Mouse (Mus musculus) ES-E14 (cell line): Measurements from ENCODE around the gene Pou6f1. TPM values are rescaled to one million over a fixed set of nuclear protein-coding genes. Genes with fewer than 3 reads are reported as not detected.

Experiments
- DNase-seq: peaks from one replicate; pipeline ENCODE4 v3.0.0-alpha.2; 2013; ENCODE audit warnings: low read depth, low spot score
- H3K27ac ChIP-seq: 2 replicates; pipeline ENCODE4 v1.5.1; 2012; ENCODE audit warnings: low read depth, mild to moderate bottlenecking, low read length, moderate library complexity, mixed read lengths; ENCODE audit not compliant: poor library complexity, insufficient read depth, severe bottlenecking
- H3K36me3 ChIP-seq: 2 replicates; pipeline ENCODE4 v1.6.1; 2012; ENCODE audit warnings: mild to moderate bottlenecking, low read length, moderate library complexity, mixed read lengths; ENCODE audit not compliant: control insufficient read depth, poor library complexity, insufficient read depth, severe bottlenecking
- H3K4me1 ChIP-seq, 2 experiments: fragments of 150-350 bp in 1 of 2; sonication (generic) in 1 of 2; 2 replicates each; pipeline ENCODE4 v1.6.1; 2012; ENCODE audit warnings: low read length in 2 of 2, mild to moderate bottlenecking in 1 of 2, mixed read lengths in 1 of 2; ENCODE audit not compliant: control insufficient read depth in 2 of 2, insufficient read depth in 2 of 2, poor library complexity in 1 of 2
- H3K4me3 ChIP-seq, 2 experiments: fragments of 150-350 bp in 1 of 2; sonication (generic) in 1 of 2; 2 replicates each; pipeline ENCODE4 v1.5.1; 2012; ENCODE audit warnings: low read length in 2 of 2, low read depth in 1 of 2, mild to moderate bottlenecking in 1 of 2, mixed read lengths in 1 of 2; ENCODE audit not compliant: insufficient read depth in 1 of 2, poor library complexity in 1 of 2, severe bottlenecking in 1 of 2
- H3K9ac ChIP-seq: 2 replicates; pipeline ENCODE4 v1.6.1; 2012; ENCODE audit warnings: low read depth, mild to moderate bottlenecking, low read length, mixed read lengths; ENCODE audit not compliant: poor library complexity, insufficient read depth, severe bottlenecking
- H3K9me3 ChIP-seq: fragments of 150-350 bp; sonication (generic); 2 replicates; pipeline ENCODE4 v1.6.1; 2012; ENCODE audit warnings: low read depth, mild to moderate bottlenecking, low read length; ENCODE audit not compliant: control insufficient read depth, insufficient read depth
- CHD2 ChIP-seq: IDR thresholded peaks from 2 replicates; pipeline ENCODE4 v1.6.1; 2014; ENCODE audit warnings: mild to moderate bottlenecking, low read depth, low read length, inconsistent platforms
- HCFC1 ChIP-seq: IDR thresholded peaks from 2 replicates; pipeline ENCODE4 v1.6.1; 2012; ENCODE audit warnings: low read length, inconsistent platforms, borderline replicate concordance; ENCODE audit not compliant: insufficient read depth
- MAFK ChIP-seq: IDR thresholded peaks from 2 replicates; pipeline ENCODE4 v1.6.1; 2014; ENCODE audit warnings: mild to moderate bottlenecking, low read depth, low read length, inconsistent platforms; ENCODE audit not compliant: insufficient read depth
- ZC3H11A ChIP-seq: IDR thresholded peaks from 2 replicates; pipeline ENCODE4 v1.6.1; 2012; ENCODE audit warnings: low read depth, mild to moderate bottlenecking, inconsistent platforms, low read length, borderline replicate concordance
- ZNF384 ChIP-seq: IDR thresholded peaks from 2 replicates; pipeline ENCODE4 v1.6.1; 2012; ENCODE audit warnings: low read depth, low read length, inconsistent platforms
- in situ Hi-C, 2 experiments: fragments of 600-800 bp; cut with MboI; formaldehyde crosslinking; loops; one replicate each; pipeline ENCODE4 v1.15.1; 2025; ENCODE audit warnings: low sequenced_read_pairs in 2 of 2, inconsistent platforms in 1 of 2; ENCODE audit not compliant: unreplicated experiment in 2 of 2
- total RNA-seq: library from RNA; depleted of rRNA; stranded (reverse); fragments of 300-350 nt; gene quantifications from 2 replicates; pipeline ENCODE4 v1.2.3, GENCODE M21; 2012; rRNA removed

Gene Pou6f1
- total RNA-seq = 2.9 and 4.1 TPM in 2 replicates

- no peak within 1 kb of the TSS for H3K27ac ChIP-seq
- in situ Hi-C loops = no loop called here
- H3K4me1 ChIP-seq = peaks cover 4 to 10% of the 10 kb centered on the region in 2 experiments; a peak in 3 of 4 replicates
- no peak for DNase-seq
- peak within 1 kb of the TSS; percentile 68 for H3K9ac ChIP-seq
- H3K4me3 ChIP-seq = peak within 1 kb of the TSS; percentile 63 to 79
- no peak for TF ChIP-seq CHD2
- no peak for TF ChIP-seq ZNF384
- no peak for TF ChIP-seq ZC3H11A
- no peak for TF ChIP-seq MAFK
- no peaks in the 10 kb centered on the region for H3K36me3 ChIP-seq
- H3K9me3 ChIP-seq = no peaks in the 10 kb centered on the region
Measured at GRCm38 (mm10) chr15:100599276-100600046, at the start of gene Pou6f1. Gene Pou6f1, minus strand, starts transcription at chr15:100599984.

GRCm38 (mm10) chr15:100646161-100646560 is 46.4 kb upstream of the Pou6f1 start:
- TF ChIP-seq ZC3H11A (no peak), MAFK (no peak), CHD2 (no peak), ZNF384 (no peak), HCFC1 (no peak)
- no peak overlapping the region for H3K27ac ChIP-seq
- in situ Hi-C loops = no loop called here
- peaks cover 2 to 15% of the 10 kb centered on the region in 2 experiments; a peak in 2 of 4 replicates for H3K4me1 ChIP-seq
- no peak overlapping the region for H3K4me3 ChIP-seq
- no peaks in the 10 kb centered on the region for H3K9me3 ChIP-seq
- no peak overlapping the region for H3K9ac ChIP-seq
- H3K36me3 ChIP-seq = no peaks in the 10 kb centered on the region; the same call in 1 of the 2 replicates
- no peak for DNase-seq

- H3K36me3 ChIP-seq = no peaks in the 10 kb centered on the region; the same call in 1 of the 2 replicates
- H3K4me1 ChIP-seq = peaks cover 0 to 22% of the 10 kb centered on the region in 2 experiments; a peak in 1 of 4 replicates
- no peaks in the 10 kb centered on the region for H3K9me3 ChIP-seq
- H3K27ac ChIP-seq = no peak overlapping the region
- in situ Hi-C loops = no loop called here
- TF ChIP-seq MAFK (no peak), CHD2 (no peak), ZNF384 (no peak), HCFC1 (no peak), ZC3H11A (no peak)
- H3K4me3 ChIP-seq = no peak overlapping the region
- H3K9ac ChIP-seq = no peak overlapping the region
- DNase-seq = no peak
Measured at GRCm38 (mm10) chr15:100642451-100642850, 42.7 kb upstream of the Pou6f1 start.

- Histone ChIP-seq H3K27ac (no peak overlapping the region), H3K4me1 (peaks cover 0 to 22% of the 10 kb centered on the region in 2 experiments; a peak in 1 of 4 replicates), H3K36me3 (no peaks in the 10 kb centered on the region; the same call in 1 of the 2 replicates), H3K9ac (no peak overlapping the region), H3K9me3 (no peaks in the 10 kb centered on the region), H3K4me3 (no peak overlapping the region)
- DNase-seq = no peak
- in situ Hi-C loops = no loop called here
- TF ChIP-seq ZNF384 (no peak), MAFK (no peak), CHD2 (no peak), HCFC1 (no peak), ZC3H11A (no peak)
Measured at GRCm38 (mm10) chr15:100641226-100641810, 41.5 kb upstream of the Pou6f1 start.
